Mouse (Mus musculus): ENCODE measurements at regions not wholly inside any gene's neighbourhood (a gene's known extent, or its start where the extent isn't known, plus 50 kb on each side); places are given as distances from the start of the nearest gene placed in this dataset.

DNA sequence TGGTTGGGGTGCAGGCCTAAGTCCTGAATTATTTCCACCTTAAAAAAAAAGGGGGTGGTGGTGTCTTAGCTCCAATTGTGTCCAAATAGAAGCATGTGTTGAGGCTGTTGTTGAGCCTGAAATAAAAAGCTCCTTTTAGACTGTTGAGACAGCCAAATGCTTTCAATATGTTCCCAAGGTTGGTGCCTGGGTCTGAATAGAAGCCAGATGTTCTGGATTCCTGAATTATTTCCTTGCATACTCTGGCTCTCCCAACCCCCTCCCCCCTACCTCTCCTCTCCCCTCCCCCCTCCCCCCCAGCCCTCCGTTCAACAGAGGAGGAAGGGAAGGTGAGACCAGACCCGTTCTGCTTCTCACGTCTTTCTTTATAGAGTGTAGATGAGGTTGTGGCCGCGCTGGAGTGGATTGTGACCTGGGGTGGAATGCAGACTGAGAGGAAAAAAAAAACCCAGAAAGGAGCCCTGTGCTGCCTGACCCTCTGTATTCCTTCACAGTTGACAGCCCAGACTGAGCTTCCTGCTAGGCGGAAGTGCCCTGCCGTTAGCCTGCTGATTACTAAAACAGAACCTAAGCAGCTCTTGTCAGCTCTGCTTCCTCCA lies 50.9 kb upstream of the Ubash3b start:
- no peak for TF ChIP-seq CTCF (IDR thresholded peaks at IDR 0.05; ENCODE audit: low read depth, low read length)
- TF ChIP-seq POLR2A (IDR thresholded peaks at IDR 0.05; ENCODE audit: borderline replicate concordance, low read depth, low read length), result no peak
